8 mouse cellular contexts compared by ENCODE assay signal in genomic region chr14:22813389-22813788, GRCm38 (mm10).
DNase-seq lines count a peak whose midpoint lies in the region; ATAC-seq and TF ChIP-seq lines count a peak whose summit lies in the region.

No protein-coding gene starts in this region.

- H3K4me3 ChIP-seq in gastrocnemius, adult 2 months: no peak overlapping the region
- H3K4me3 ChIP-seq in CH12.LX (replicated peaks in 1 of 3; ENCODE audit: low read depth in 2 of 3, low read length in 2 of 3, poor library complexity in 1 of 3): no peak overlapping the region
- no peak overlapping the region for H3K4me3 ChIP-seq in heart, embryonic 13.5 days

- peak; percentile 25 for DNase-seq in gastrocnemius, adult 2 months
- DNase-seq in gastrocnemius, adult 8-10 months (ENCODE audit: low spot score in 2 of 2): no peak
- DNase-seq in CH12.LX (ENCODE audit: extremely low read depth): peak; percentile 8
- peak; percentile 43 for DNase-seq in lung, postnatal 25 days (ENCODE audit: low spot score)
- DNase-seq in layer of hippocampus, postnatal 14 days (ENCODE audit: low spot score in 2 of 2): no peak
- no peak for DNase-seq in MN1 (ENCODE audit: low spot score)
- no peak for DNase-seq in ovary, postnatal 10 days (ENCODE audit: low spot score)

- no peak overlapping the region for H3K4me2 ChIP-seq in CH12.LX (ENCODE audit: insufficient read depth, low read depth, poor library complexity, severe bottlenecking)
- 0 out of 2 replicates have a peak overlapping the region, but pooled peaks have one; percentile 18 for H3K4me2 ChIP-seq in heart, embryonic 13.5 days

- intact Hi-C loops in gastrocnemius, adult 2 months (cut with DNase I): loop anchor here (10.0 kb wide), 1 partner anchor 231 kb away; no protein-coding TSS in a partner anchor

- H3K9ac ChIP-seq in CH12.LX (ENCODE audit: insufficient read depth, low read depth): no peak overlapping the region
- H3K9ac ChIP-seq in heart, embryonic 13.5 days: no peak overlapping the region

- H3K27me3 ChIP-seq in CH12.LX (replicated peaks): no peaks in the 10 kb centered on the region
- no peaks in the 10 kb centered on the region for H3K27me3 ChIP-seq in heart, embryonic 13.5 days (replicated peaks)

- dilution Hi-C loops in CH12.LX (cut with MboI; ENCODE audit: extremely low pct_ligation_motif_present, extremely low pct_unique_long_range_greater_than_20kb, low sequenced_read_pairs): no loop called here

- TF ChIP-seq EP300 in CH12.LX (IDR thresholded peaks at IDR 0.05; ENCODE audit: low read length): no peak

- H3K79me2 ChIP-seq in CH12.LX (replicated peaks; ENCODE audit: control insufficient read depth, extremely low read depth, insufficient read depth, poor library complexity, severe bottlenecking): no peaks in the 10 kb centered on the region

- H3K9me3 ChIP-seq in CH12.LX (replicated peaks; ENCODE audit: low read length): no peaks in the 10 kb centered on the region
- H3K9me3 ChIP-seq in heart, embryonic 13.5 days: no peaks in the 10 kb centered on the region

- no peaks in the 10 kb centered on the region for H3K36me3 ChIP-seq in CH12.LX (replicated peaks in 1 of 2; ENCODE audit: control insufficient read depth in 1 of 2, insufficient read depth in 1 of 2, low read length in 1 of 2)
- H3K36me3 ChIP-seq in heart, embryonic 13.5 days: no peaks in the 10 kb centered on the region

- peak overlapping the region; percentile 59; the same call in 1 of the 2 replicates for H3K27ac ChIP-seq in gastrocnemius, adult 2 months
- H3K27ac ChIP-seq in CH12.LX (ENCODE audit: insufficient read depth, low read depth): no peak overlapping the region
- H3K27ac ChIP-seq in heart, embryonic 13.5 days (replicated peaks): no peak overlapping the region

- TF ChIP-seq RAD21 in CH12.LX (IDR thresholded peaks at IDR 0.05; ENCODE audit: low read depth, low read length): no peak

- in situ Hi-C loops in CH12.LX (cut with MboI; ENCODE audit: low pct_ligation_motif_present, low pct_unique_long_range_greater_than_20kb, low sequenced_read_pairs): loop anchor here (25.0 kb wide), 1 partner anchor 224 kb away; no protein-coding TSS in a partner anchor

- 40% methylated on average over 7 of the region's 7 CpGs for WGBS in heart, embryonic 13.5 days

- TF ChIP-seq CTCF in gastrocnemius, adult 2 months (IDR thresholded peaks at IDR 0.05): no peak
- no peak for TF ChIP-seq CTCF in CH12.LX (conservative IDR thresholded peaks at IDR 0.05 in 1 of 2, IDR thresholded peaks at IDR 0.05 in 1 of 2; ENCODE audit: low read depth in 2 of 2, low read length in 2 of 2)

- no peaks in the 10 kb centered on the region for H3K4me1 ChIP-seq in CH12.LX (ENCODE audit: control insufficient read depth in 1 of 2, insufficient read depth in 2 of 2)
- peaks cover 12% of the 10 kb centered on the region for H3K4me1 ChIP-seq in heart, embryonic 13.5 days

- no peak for TF ChIP-seq POLR2A in CH12.LX (IDR thresholded peaks at IDR 0.05; ENCODE audit: low read depth, low read length)

- no peak for ATAC-seq in heart, embryonic 13.5 days (ENCODE audit: extremely low read depth, insufficient number of reproducible peaks, low FRiP score, low TSS enrichment)

TF ChIP-seq in CH12.LX, 34 proteins besides CTCF, POLR2A, EP300 and RAD21:
- no peak for TF ChIP-seq RCOR1 (conservative IDR thresholded peaks at IDR 0.05; ENCODE audit: low read depth, low read length)
- no peak for TF ChIP-seq JUN (IDR thresholded peaks at IDR 0.05; ENCODE audit: insufficient read depth, low read depth, low read length)
- TF ChIP-seq ETS1 (conservative IDR thresholded peaks at IDR 0.05; ENCODE audit: low read depth, low read length): no peak
- TF ChIP-seq E2F4 (IDR thresholded peaks at IDR 0.05; ENCODE audit: insufficient replicate concordance, low read depth, low read length): no peak
- TF ChIP-seq SIN3A (IDR thresholded peaks at IDR 0.05; ENCODE audit: low read length): no peak
- no peak for TF ChIP-seq MXI1 (IDR thresholded peaks at IDR 0.05; ENCODE audit: low read depth, low read length)
- no peak for TF ChIP-seq NRF1 (IDR thresholded peaks at IDR 0.05; ENCODE audit: low read depth, low read length)

Comparison
In these comparisons a context has a peak if more than half of its experiments do, and no peak if none do; other contexts are left out.
1. DNase-seq: peak in gastrocnemius, adult 2 months (single experiment), CH12.LX (single experiment) and lung, postnatal 25 days (single experiment); none in gastrocnemius, adult 8-10 months (0 of 2), layer of hippocampus, postnatal 14 days (0 of 2), MN1 (single experiment) and ovary, postnatal 10 days (single experiment).